Mouse (Mus musculus): ENCODE data around the gene Lurap1.

GRCm38 (mm10) chr4:116125803-116126386, 25.2 kb downstream of the Lurap1 start:
- TF ChIP-seq POLR2A (IDR thresholded peaks at IDR 0.05; ENCODE audit: borderline replicate concordance, extremely low read depth, low read depth, low read length), result no peak
- no peak for TF ChIP-seq CTCF (IDR thresholded peaks at IDR 0.05; ENCODE audit: insufficient read depth, low read length)
